Mouse (Mus musculus) bone marrow macrophage, adult 2 months (primary cell): Measurements from ENCODE around the gene Dnajc1.

Experiments
- CTCF ChIP-seq: IDR thresholded peaks from 2 replicates; pipeline ENCODE4 v1.5.1; 2012; ENCODE audit warnings: low read depth, mild to moderate bottlenecking, low read length, moderate library complexity
- POLR2A ChIP-seq: IDR thresholded peaks from 2 replicates; pipeline ENCODE4 v1.6.1; 2012; ENCODE audit warnings: mild to moderate bottlenecking, low read depth, low read length, borderline replicate concordance

DNA sequence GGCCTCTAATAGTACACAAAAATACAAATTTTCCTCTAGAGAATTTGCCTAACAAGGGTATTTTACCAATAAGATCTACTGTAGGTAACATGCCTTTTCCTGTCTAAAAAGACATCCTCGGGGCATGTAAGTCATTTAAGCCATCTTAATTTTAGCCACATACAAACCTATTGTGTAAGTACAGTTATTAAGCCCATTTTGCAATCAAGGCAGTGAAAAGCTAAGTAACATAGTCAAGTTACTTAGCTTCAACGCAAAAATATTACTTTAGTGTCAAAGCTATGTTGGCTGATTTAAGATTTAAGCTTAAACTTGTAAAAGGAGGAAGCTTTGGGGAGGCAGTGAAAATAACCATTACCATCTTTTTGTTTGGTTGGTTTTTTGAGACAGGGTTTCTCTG, 74.0 kb downstream of the Dnajc1 start:
- no peak for TF ChIP-seq CTCF
- no peak for TF ChIP-seq POLR2A
